Mouse (Mus musculus) thymus, adult 2 months (tissue): ENCODE measurements around the gene Bhlhe23. TPM values are rescaled to one million over a fixed set of nuclear protein-coding genes. Genes with fewer than 3 reads are reported as not detected.

Source experiments
- DNase-seq: peaks from one replicate; pipeline ENCODE4 v3.0.0; 2021
- H3K27ac ChIP-seq: fragments of 200-500 bp; 2 replicates; pipeline ENCODE4 v1.5.1; 2012; ENCODE audit warnings: low read length, control low read depth; ENCODE audit not compliant: control insufficient read depth, insufficient read depth
- H3K27me3 ChIP-seq: fragments of 200-500 bp; 2 replicates; pipeline ENCODE4 v1.6.1; 2012; ENCODE audit warnings: mild to moderate bottlenecking, low read length, moderate library complexity, mixed read lengths; ENCODE audit not compliant: control insufficient read depth, insufficient read depth
- H3K36me3 ChIP-seq: fragments of 200-500 bp; 2 replicates; pipeline ENCODE4 v1.6.1; 2012; ENCODE audit warnings: mild to moderate bottlenecking, low read length, moderate library complexity; ENCODE audit not compliant: control insufficient read depth, insufficient read depth
- H3K4me1 ChIP-seq: fragments of 200-500 bp; replicated peaks from 2 replicates; pipeline ENCODE4 v1.6.1; 2012; ENCODE audit warnings: low read length; ENCODE audit not compliant: control insufficient read depth, insufficient read depth
- H3K4me3 ChIP-seq: fragments of 200-500 bp; 2 replicates; pipeline ENCODE4 v1.5.1; 2012; ENCODE audit warnings: mild to moderate bottlenecking, low read length, control low read depth, moderate library complexity; ENCODE audit not compliant: control insufficient read depth, insufficient read depth
- CTCF ChIP-seq: fragments of 200-500 bp; IDR thresholded peaks from 2 replicates; pipeline ENCODE4 v1.5.1; 2012; ENCODE audit warnings: mild to moderate bottlenecking, control low read depth, low read length, moderate library complexity, borderline replicate concordance; ENCODE audit not compliant: control insufficient read depth, poor library complexity, insufficient read depth; ENCODE audit errors: extremely low read depth
- POLR2A ChIP-seq: fragments of 200-500 bp; IDR thresholded peaks from 2 replicates; pipeline ENCODE4 v1.6.1; 2012; ENCODE audit warnings: mild to moderate bottlenecking, low read length, control low read depth, moderate library complexity; ENCODE audit not compliant: control insufficient read depth, poor library complexity, insufficient read depth; ENCODE audit errors: extremely low read depth
- WGBS: fragments of 180-500 bp; shearing (Covaris S2); methylation state at CpG from one replicate; pipeline ENCODE4 v1.1.7; 2018; 5-methylcytosine and 5-hydroxymethylcytosine counted together
- polyA plus RNA-seq: library from polyadenylated mRNA; depleted of rRNA; stranded (reverse); fragments of >200 nt; gene quantifications from 2 replicates; pipeline ENCODE4 v1.2.3, GENCODE M21; 2012

The Bhlhe23 gene
- polyA plus RNA-seq, 1 experiment, result 0.16 TPM

- Histone ChIP-seq H3K27ac (no peak overlapping the region), H3K4me3 (no peak overlapping the region), H3K27me3 (no peaks in the 10 kb centered on the region), H3K36me3 (no peaks in the 10 kb centered on the region), H3K4me1 (no peaks in the 10 kb centered on the region)
- DNase-seq, result no peak
- 63% methylated on average over 7 of the region's 7 CpGs for WGBS
- no peak for TF ChIP-seq CTCF
- TF ChIP-seq POLR2A, result no peak
Observed at GRCm38 (mm10) chr2:180741421-180741820, 35.3 kb downstream of the Bhlhe23 start.

GRCm38 (mm10) chr2:180740349-180740748 is 36.4 kb downstream of the Bhlhe23 start:
- Histone ChIP-seq H3K4me1 (no peaks in the 10 kb centered on the region), H3K4me3 (no peak overlapping the region), H3K27ac (no peak overlapping the region), H3K27me3 (no peaks in the 10 kb centered on the region), H3K36me3 (no peaks in the 10 kb centered on the region)
- TF ChIP-seq POLR2A (no peak), CTCF (no peak)
- 58% methylated on average over 3 of the region's 3 CpGs for WGBS
- DNase-seq, result no peak

DNA sequence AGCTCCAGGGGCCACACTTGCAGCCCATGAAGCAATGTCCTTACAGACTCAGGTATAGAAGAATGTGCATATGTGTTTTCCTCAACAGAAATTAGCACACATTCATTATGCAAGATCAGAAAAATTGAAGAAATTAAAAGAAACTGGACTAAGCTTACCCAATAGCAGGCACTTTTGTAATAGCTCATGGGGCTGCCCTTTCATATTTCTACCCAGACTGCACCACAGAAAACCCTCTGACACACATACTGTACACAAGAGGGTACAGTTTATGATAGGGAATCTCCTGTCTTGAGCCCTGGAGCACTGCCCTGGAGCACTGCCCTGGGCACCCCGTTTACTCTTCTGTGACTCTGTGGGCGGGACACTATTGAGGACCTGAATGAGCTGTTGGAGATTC is 38.7 kb downstream of the Bhlhe23 start:
- no peaks in the 10 kb centered on the region for H3K4me1 ChIP-seq
- H3K4me3 ChIP-seq, result no peak overlapping the region
- TF ChIP-seq CTCF, result no peak
- TF ChIP-seq POLR2A, result no peak
- no peaks in the 10 kb centered on the region for H3K36me3 ChIP-seq
- WGBS, result 95% methylated on average over 2 of the region's 2 CpGs
- no peak for DNase-seq
- no peak overlapping the region for H3K27ac ChIP-seq
- no peaks in the 10 kb centered on the region for H3K27me3 ChIP-seq

- Histone ChIP-seq H3K27me3 (no peaks in the 10 kb centered on the region), H3K4me3 (no peak overlapping the region), H3K36me3 (no peaks in the 10 kb centered on the region), H3K4me1 (peaks cover 19% of the 10 kb centered on the region), H3K27ac (no peak overlapping the region)
- 90% methylated on average over 7 of the region's 7 CpGs for WGBS
- TF ChIP-seq CTCF (no peak), POLR2A (no peak)
- DNase-seq, result no peak
Observed at GRCm38 (mm10) chr2:180735232-180735631, 41.5 kb downstream of the Bhlhe23 start.

GRCm38 (mm10) chr2:180731984-180732383 is 44.7 kb downstream of the Bhlhe23 start:
- Histone ChIP-seq H3K27ac (peak overlapping the region; percentile 93), H3K27me3 (no peaks in the 10 kb centered on the region), H3K36me3 (no peaks in the 10 kb centered on the region), H3K4me3 (no peak overlapping the region), H3K4me1 (peaks cover 42% of the 10 kb centered on the region)
- WGBS, result 51% methylated on average over 6 of the region's 6 CpGs
- no peak for TF ChIP-seq POLR2A
- TF ChIP-seq CTCF, result no peak
- DNase-seq, result no peak

DNA sequence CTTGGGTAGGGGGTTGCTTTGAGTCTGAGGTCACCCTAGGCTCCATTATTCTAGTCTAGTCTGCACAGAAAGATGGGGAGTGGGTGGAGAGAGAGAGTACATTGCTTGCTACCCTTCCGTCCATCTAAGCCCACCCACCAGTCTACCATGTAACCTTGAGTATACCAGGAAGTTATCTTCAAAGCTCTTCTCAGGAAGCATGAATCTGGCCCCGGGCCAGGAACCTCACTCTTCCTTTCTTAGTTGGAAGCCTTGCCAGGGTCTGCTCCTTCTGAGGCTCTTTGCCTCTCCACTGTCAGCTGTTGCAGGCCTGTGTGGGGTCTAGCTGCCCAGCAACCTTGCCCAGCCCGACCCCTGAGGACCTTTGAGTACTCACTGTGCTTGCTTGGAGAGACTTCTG is 45.7 kb downstream of the Bhlhe23 start:
- DNase-seq, result peak; percentile 60
- Histone ChIP-seq H3K36me3 (no peaks in the 10 kb centered on the region), H3K27me3 (no peaks in the 10 kb centered on the region), H3K27ac (peak overlapping the region; percentile 93), H3K4me1 (peaks cover 51% of the 10 kb centered on the region), H3K4me3 (no peak overlapping the region)
- TF ChIP-seq CTCF, result no peak
- no peak for TF ChIP-seq POLR2A
- 10% methylated on average over 3 of the region's 3 CpGs for WGBS

GRCm38 (mm10) chr2:180727613-180728021 is 49.1 kb downstream of the Bhlhe23 start:
- H3K27me3 ChIP-seq, result no peaks in the 10 kb centered on the region
- no peak for DNase-seq
- TF ChIP-seq POLR2A (no peak), CTCF (no peak)
- no peak overlapping the region for H3K4me3 ChIP-seq
- WGBS, result 72% methylated on average over 4 of the region's 4 CpGs
- H3K27ac ChIP-seq, result no peak overlapping the region; the same call in 1 of the 2 replicates
- peaks cover 67% of the 10 kb centered on the region for H3K4me1 ChIP-seq
- no peaks in the 10 kb centered on the region for H3K36me3 ChIP-seq
